Mouse (Mus musculus) thymus, adult 2 months (tissue): ENCODE measurements around the gene Hdlbp.

Experiments
- CTCF ChIP-seq: fragments of 200-500 bp; IDR thresholded peaks from 2 replicates; pipeline ENCODE4 v1.5.1; 2012; ENCODE audit warnings: mild to moderate bottlenecking, control low read depth, low read length, moderate library complexity, borderline replicate concordance; ENCODE audit not compliant: control insufficient read depth, poor library complexity, insufficient read depth; ENCODE audit errors: extremely low read depth
- POLR2A ChIP-seq: fragments of 200-500 bp; IDR thresholded peaks from 2 replicates; pipeline ENCODE4 v1.6.1; 2012; ENCODE audit warnings: mild to moderate bottlenecking, low read length, control low read depth, moderate library complexity; ENCODE audit not compliant: control insufficient read depth, poor library complexity, insufficient read depth; ENCODE audit errors: extremely low read depth

DNA sequence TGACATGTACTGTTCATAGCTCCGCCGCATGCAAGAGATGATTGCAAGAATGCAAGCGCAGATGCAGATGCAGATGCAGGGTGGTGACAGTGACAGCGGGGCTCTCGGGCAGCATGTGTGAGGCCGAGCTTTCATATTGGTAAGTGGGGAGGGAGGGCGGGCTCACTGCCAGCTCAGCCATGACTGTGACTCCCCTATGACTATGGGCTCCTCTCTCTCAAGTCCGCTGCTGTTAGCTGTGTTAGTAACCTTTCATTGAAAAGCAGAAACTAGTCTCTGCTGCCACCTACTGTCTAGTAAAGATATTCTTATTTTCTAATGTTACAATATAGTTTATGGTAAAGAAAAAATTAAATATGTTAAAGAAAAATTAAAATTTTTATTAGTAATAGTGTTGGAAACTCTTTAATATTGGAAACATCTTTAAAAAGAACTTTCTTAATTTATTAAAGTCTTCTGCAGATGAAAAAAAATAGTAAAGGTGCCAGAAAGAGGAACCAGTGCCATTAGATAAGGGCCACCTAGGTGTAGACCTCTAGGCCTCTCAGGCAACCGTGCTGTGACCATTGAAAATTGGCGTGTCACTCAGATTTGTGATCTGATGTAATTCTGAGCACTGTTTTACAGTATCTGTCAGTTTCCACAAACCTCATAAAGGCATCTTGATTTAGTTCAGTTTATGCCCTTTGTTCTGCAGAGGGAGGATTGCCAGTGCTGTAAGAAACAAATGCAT lies 28.5 kb upstream of the Hdlbp start:
- TF ChIP-seq CTCF (no peak), POLR2A (no peak)
